Mouse (Mus musculus): ENCODE measurements around the gene Itga7. TPM values are rescaled to one million over a fixed set of nuclear protein-coding genes. Genes with fewer than 3 reads are reported as not detected.
A peak's percentile ranks its signal among the peaks of the same experiment; 100 is the strongest.

Gene Itga7
- polyA plus RNA-seq, 1 experiment from 2014 or later = 15.5 TPM

- Histone ChIP-seq H3K4me2 (no peak overlapping the region), H3K9ac (no peak overlapping the region), H3K27ac (replicated peaks) (no peak overlapping the region), H3K36me3 (no peaks in the 10 kb centered on the region), H3K4me3 (no peak overlapping the region), H3K9me3 (no peaks in the 10 kb centered on the region), H3K4me1 (replicated peaks) (peaks cover 16% of the 10 kb centered on the region), H3K27me3 (peaks cover 23% of the 10 kb centered on the region)
- 82% methylated on average over 6 of the region's 6 CpGs for WGBS
- ATAC-seq (ENCODE audit: low read depth) = no peak
Observed at GRCm38 (mm10) chr10:128899759-128900490, 33.7 kb upstream of the Itga7 start.

DNA sequence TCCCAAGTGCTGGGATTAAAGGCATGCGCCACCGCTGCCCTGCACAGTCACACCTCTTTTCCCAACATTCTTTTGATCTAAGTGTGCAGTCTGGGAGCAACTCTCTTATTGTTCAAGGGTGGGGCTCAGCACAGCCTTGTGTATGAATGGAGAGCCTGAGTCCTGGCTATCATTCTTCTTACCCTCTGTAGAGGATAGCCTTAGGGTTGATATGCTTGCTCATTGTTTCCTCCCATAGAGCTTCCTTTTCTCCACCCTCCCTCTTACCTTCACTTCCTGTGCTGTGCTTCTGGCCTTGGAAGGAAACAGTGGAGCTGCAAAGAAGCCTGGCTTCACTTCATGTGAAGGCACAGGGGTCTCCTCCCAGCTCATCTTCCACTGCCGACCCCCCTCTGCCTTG, 32.9 kb upstream of the Itga7 start, which contains the start of gene Cd63:
Gene Cd63 (plus strand): TSS at position 292 of the 400 bp plus-strand sequence.
- H3K27me3 ChIP-seq = peaks cover 21% of the 10 kb centered on the region
- no peaks in the 10 kb centered on the region for H3K9me3 ChIP-seq
- peaks cover 14% of the 10 kb centered on the region for H3K4me1 ChIP-seq (replicated peaks)
- H3K4me3 ChIP-seq = no peak within 1 kb of the TSS
- WGBS = 75% methylated on average over 3 of the region's 3 CpGs
- H3K27ac ChIP-seq (replicated peaks) = no peak within 1 kb of the TSS
- ATAC-seq (ENCODE audit: low read depth) = no peak
- no peak within 1 kb of the TSS for H3K9ac ChIP-seq
- H3K36me3 ChIP-seq = no peaks in the 10 kb centered on the region
- no peak within 1 kb of the TSS for H3K4me2 ChIP-seq

DNA sequence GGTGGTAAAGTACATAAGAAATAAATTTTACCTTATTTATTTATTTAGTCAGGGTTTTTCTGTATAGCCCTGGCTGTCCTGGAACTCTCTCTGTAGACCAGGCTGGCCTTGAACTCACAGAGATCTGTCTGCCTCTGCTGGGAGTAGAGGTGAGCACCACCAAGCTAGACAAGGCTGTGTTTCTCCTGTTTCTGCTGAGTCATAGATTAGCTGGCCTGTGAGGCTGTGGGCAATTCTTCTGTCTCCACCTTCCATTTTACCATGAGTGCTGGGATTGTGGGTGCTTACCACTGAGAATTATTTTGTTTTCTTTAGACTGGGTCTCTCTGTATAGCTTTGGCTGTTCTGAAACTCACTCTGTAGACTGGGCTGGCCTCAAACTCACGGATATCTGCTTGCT, 32.2 kb upstream of the Itga7 start:
- no peak for ATAC-seq (ENCODE audit: low read depth)
- no peak overlapping the region for H3K9ac ChIP-seq
- 84% methylated on average over 1 of the region's 1 CpGs for WGBS
- H3K4me2 ChIP-seq = no peak overlapping the region
- H3K4me3 ChIP-seq = no peak overlapping the region
- H3K36me3 ChIP-seq = no peaks in the 10 kb centered on the region
- H3K9me3 ChIP-seq = no peaks in the 10 kb centered on the region
- no peak overlapping the region for H3K27ac ChIP-seq (replicated peaks)
- H3K4me1 ChIP-seq (replicated peaks) = peaks cover 7% of the 10 kb centered on the region
- H3K27me3 ChIP-seq = peaks cover 14% of the 10 kb centered on the region

DNA sequence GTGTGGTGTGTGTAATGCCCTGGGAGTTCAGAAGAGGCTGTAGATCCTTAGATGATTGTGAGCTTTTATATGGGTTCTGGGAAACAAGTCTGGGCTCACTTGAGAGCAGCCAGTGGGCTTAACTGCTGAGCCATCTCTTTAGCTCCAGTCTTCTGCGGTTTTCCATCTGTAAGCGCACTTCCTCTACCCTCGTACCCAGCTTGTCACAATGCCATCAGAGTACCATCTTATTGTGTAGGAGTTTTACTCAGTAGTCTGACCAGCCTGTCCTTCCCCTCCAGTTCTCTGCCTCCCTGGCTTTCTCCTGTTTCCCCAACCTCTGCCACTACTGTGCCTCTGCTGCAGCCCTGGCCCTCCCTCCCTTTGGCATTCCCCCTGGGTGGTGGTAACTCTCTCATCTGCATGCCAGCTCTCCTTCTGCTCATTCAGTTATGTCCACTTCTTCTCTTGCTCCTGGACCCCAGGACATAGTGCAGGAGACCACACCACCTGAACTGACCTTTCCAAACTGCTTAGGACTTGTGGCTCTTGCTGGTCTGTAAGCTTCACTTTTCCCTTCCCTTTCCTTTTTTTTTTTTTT, 31.1 kb upstream of the Itga7 start:
- no peaks in the 10 kb centered on the region for H3K36me3 ChIP-seq
- H3K4me3 ChIP-seq = no peak overlapping the region
- H3K4me1 ChIP-seq (replicated peaks) = no peaks in the 10 kb centered on the region
- no peak overlapping the region for H3K9ac ChIP-seq
- 74% methylated on average over 3 of the region's 3 CpGs for WGBS
- H3K4me2 ChIP-seq = no peak overlapping the region
- H3K27ac ChIP-seq (replicated peaks) = no peak overlapping the region
- ATAC-seq (ENCODE audit: low read depth) = no peak
- H3K9me3 ChIP-seq = no peaks in the 10 kb centered on the region
- 0 out of 2 replicates have a peak, but pooled peaks cover 6% of the 10 kb centered on the region for H3K27me3 ChIP-seq

DNA sequence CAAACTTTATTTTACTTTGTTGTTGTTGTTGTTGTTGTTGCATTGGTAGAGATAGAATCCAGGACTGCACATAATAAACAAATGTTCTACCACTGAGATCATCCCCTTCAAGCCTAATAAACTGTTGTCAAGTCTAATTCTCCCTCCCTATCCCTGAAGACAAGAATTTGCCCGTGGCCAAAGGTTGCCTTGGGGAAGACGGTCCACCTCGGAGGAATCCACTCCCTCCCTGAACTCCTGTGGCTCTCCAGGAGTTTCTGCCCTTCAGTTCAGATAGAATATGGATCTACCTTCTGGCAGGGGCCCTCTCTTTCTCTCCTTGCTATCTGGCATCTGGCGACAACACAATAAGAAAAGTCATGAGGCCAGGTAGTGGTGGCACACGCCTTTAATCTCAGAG, 28.8 kb upstream of the Itga7 start:
- Histone ChIP-seq H3K4me2 (no peak overlapping the region), H3K27ac (replicated peaks) (no peak overlapping the region), H3K4me3 (no peak overlapping the region), H3K9me3 (no peaks in the 10 kb centered on the region), H3K4me1 (replicated peaks) (peaks cover 6% of the 10 kb centered on the region; the same call in 1 of the 2 replicates), H3K27me3 (peaks cover 8% of the 10 kb centered on the region; the same call in 1 of the 2 replicates), H3K9ac (no peak overlapping the region), H3K36me3 (no peaks in the 10 kb centered on the region)
- ATAC-seq (ENCODE audit: low read depth) = no peak
- WGBS = 84% methylated on average over 5 of the region's 5 CpGs

DNA sequence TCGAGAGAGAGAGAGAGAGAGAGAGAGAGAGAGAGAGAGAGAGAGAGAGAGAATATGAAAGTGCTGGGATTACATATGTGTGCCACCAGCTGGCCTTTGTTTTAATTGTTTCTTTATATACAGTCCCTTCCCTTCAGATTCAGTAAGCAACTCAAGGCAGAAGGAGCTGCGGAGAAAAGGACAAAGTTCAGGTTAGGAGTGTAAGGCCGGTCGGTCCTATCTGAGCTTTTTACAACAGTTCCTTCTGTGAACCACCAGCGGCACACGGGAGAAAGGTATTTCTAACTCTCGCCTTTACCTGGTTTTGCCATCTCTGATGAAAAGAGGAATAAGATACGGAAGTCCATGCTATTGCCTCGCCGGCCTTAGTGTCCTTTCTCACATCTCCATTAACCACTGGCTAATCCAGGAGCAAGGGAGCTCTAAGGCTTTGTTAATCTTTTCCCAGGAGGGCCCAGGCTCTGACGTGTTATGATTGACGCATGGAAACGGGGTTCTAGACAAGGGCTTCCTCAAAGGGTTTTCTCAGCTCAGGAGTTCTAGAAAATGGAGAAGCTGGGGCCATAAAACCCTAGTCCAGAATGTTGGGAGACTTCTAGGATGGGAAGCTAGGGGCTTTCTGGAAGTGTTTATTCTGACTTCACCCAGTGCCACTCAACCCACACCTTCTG, 24.7 kb upstream of the Itga7 start:
- 67% methylated on average over 13 of the region's 13 CpGs for WGBS
- Histone ChIP-seq H3K4me2 (peak overlapping the region; percentile 75), H3K27me3 (peaks cover 8% of the 10 kb centered on the region; the same call in 1 of the 2 replicates), H3K4me1 (replicated peaks) (peaks cover 32% of the 10 kb centered on the region), H3K9ac (peak overlapping the region; percentile 86), H3K36me3 (no peaks in the 10 kb centered on the region), H3K9me3 (no peaks in the 10 kb centered on the region), H3K4me3 (peak overlapping the region; percentile 75), H3K27ac (replicated peaks) (peak overlapping the region; percentile 69)
- no peak; the same call in 1 of the 2 replicates for ATAC-seq (ENCODE audit: low read depth)

DNA sequence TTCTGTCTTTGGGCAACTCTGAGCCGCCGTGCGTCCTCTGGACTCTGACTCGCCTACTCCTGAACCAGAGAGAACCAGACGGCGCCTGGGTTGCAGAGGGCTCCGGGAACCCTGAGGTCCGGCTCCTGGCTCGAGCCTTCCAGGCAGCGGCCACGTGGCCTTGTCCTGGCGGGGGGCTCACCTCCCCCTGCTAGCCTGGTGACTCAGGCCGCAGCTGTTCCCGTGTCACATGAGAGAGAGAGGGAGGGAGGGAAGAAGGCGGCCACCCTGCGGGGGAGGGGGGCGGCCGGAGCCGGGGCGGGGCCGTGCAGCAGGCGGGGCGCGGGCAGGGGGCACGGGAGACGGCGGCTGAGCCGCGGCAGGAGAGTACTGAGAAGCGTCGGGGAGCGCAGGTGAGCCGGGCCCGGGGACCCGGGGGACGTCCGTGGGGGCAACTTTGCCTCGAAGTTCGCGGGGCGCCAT, 24.0 kb upstream of the Itga7 start:
- under 1% methylated on average over 41 of the region's 41 CpGs for WGBS
- ATAC-seq (ENCODE audit: low read depth) = peak; percentile 52
- Histone ChIP-seq H3K36me3 (no peaks in the 10 kb centered on the region), H3K27ac (replicated peaks) (peak overlapping the region; percentile 69), H3K4me2 (peak overlapping the region; percentile 75), H3K27me3 (peaks cover 8% of the 10 kb centered on the region; the same call in 1 of the 2 replicates), H3K9ac (peak overlapping the region; percentile 86), H3K4me1 (replicated peaks) (peaks cover 32% of the 10 kb centered on the region), H3K9me3 (no peaks in the 10 kb centered on the region), H3K4me3 (peak overlapping the region; percentile 75)

GRCm38 (mm10) chr10:128910066-128910841, 23.4 kb upstream of the Itga7 start:
- Histone ChIP-seq H3K4me1 (replicated peaks) (peaks cover 32% of the 10 kb centered on the region), H3K27ac (replicated peaks) (peak overlapping the region; percentile 69), H3K9me3 (no peaks in the 10 kb centered on the region), H3K9ac (peak overlapping the region; percentile 86), H3K36me3 (no peaks in the 10 kb centered on the region), H3K27me3 (peaks cover 8% of the 10 kb centered on the region; the same call in 1 of the 2 replicates), H3K4me3 (peak overlapping the region; percentile 75), H3K4me2 (peak overlapping the region; percentile 75)
- WGBS = 2% methylated on average over 54 of the region's 66 CpGs
- peak; percentile 36 for ATAC-seq (ENCODE audit: low read depth)

DNA sequence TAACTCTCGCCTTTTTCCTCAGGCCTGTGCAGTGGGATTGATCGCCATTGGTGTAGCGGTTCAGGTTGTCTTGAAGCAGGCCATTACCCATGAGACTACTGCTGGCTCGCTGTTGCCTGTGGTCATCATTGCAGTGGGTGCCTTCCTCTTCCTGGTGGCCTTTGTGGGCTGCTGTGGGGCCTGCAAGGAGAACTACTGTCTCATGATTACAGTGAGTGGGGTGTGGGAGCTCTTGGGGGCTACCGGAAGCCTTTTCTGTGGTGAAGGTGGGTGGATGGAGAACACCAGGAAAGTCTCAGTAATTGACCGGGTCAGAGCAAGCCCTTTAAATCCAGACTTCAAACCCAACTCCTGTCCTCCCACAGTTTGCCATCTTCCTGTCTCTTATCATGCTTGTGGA, 22.2 kb upstream of the Itga7 start:
- H3K27me3 ChIP-seq = peaks cover 8% of the 10 kb centered on the region; the same call in 1 of the 2 replicates
- no peak for ATAC-seq (ENCODE audit: low read depth)
- peak overlapping the region; percentile 75 for H3K4me3 ChIP-seq
- H3K9me3 ChIP-seq = no peaks in the 10 kb centered on the region
- H3K4me2 ChIP-seq = peak overlapping the region; percentile 75
- no peak overlapping the region for H3K27ac ChIP-seq (replicated peaks)
- 93% methylated on average over 6 of the region's 6 CpGs for WGBS
- H3K36me3 ChIP-seq = peaks cover 5% of the 10 kb centered on the region
- H3K4me1 ChIP-seq (replicated peaks) = peaks cover 32% of the 10 kb centered on the region
- no peak overlapping the region for H3K9ac ChIP-seq

GRCm38 (mm10) chr10:128912268-128912667, 21.4 kb upstream of the Itga7 start:
- peaks cover 8% of the 10 kb centered on the region; the same call in 1 of the 2 replicates for H3K27me3 ChIP-seq
- no peak overlapping the region for H3K4me2 ChIP-seq
- peaks cover 10% of the 10 kb centered on the region for H3K36me3 ChIP-seq
- WGBS = 82% methylated on average over 4 of the region's 4 CpGs
- H3K4me1 ChIP-seq (replicated peaks) = peaks cover 32% of the 10 kb centered on the region
- H3K9me3 ChIP-seq = no peaks in the 10 kb centered on the region
- ATAC-seq (ENCODE audit: low read depth) = no peak
- no peak overlapping the region for H3K9ac ChIP-seq
- no peak overlapping the region for H3K27ac ChIP-seq (replicated peaks)
- H3K4me3 ChIP-seq = no peak overlapping the region

- WGBS = 74% methylated on average over 4 of the region's 4 CpGs
- Histone ChIP-seq H3K9me3 (no peaks in the 10 kb centered on the region), H3K4me3 (no peak overlapping the region), H3K27ac (replicated peaks) (0 out of 2 replicates have a peak overlapping the region, but pooled peaks have one; percentile 49), H3K36me3 (peaks cover 16% of the 10 kb centered on the region), H3K27me3 (peaks cover 4% of the 10 kb centered on the region; the same call in 1 of the 2 replicates), H3K4me2 (no peak overlapping the region), H3K4me1 (replicated peaks) (peaks cover 32% of the 10 kb centered on the region), H3K9ac (no peak overlapping the region)
- ATAC-seq (ENCODE audit: low read depth) = no peak
Observed at GRCm38 (mm10) chr10:128912791-128913190, 20.8 kb upstream of the Itga7 start.
